Mouse (Mus musculus): ENCODE measurements around the gene Gm8082.
"Not testable (repeated sequence)": the region's sequence is repeated elsewhere in the genome, so short reads cannot be mapped to it uniquely, and the experiment has no call there.

Gm8082 gene

DNA sequence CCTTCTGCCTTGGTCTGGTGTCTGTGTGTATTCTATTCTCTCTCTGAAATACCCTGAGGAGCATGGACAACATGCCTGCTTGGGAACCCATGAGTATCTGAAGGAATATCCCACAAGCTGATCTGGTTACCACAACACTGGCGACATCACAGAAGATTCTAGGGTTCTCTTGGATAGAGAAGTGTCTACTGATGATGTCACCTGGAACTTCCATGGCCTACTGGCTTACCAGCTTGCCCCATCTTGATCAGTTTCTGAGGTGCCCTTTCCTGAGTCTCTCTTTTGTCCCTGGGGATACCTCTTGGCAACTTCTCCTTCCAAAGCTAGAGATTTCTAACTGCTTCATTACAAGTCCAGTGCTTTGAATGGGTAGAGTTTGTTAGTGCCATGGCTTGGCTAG, at the start of gene Gm8082:
Gm8082 (minus strand) TSS at position 101 of the 400 bp plus-strand sequence.
- not testable (repeated sequence) for DNase-seq (ENCODE audit: low spot score)

DNA sequence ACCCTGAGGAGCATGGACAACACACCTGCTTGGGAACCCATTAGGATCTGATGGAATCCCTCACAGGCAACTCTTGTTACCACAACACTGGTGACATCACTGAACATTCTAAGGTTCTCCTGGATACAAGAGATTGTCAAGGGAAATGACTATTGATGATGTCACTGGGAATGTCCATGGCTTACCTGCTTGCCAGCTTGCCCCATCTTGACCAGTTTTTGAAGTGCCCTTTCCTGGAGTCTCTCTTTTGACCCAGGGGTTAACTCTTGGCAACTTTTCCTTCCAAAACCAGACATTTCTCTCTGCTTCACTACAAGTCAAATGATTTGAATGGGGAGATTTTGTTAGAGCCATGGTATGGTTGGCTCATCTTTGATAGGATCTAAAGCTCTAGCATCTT, 22.1 kb upstream of the Gm8082 start, which contains the start of gene Gm10376:
Gm10376 (minus strand) TSS at position 101 of the 400 bp plus-strand sequence.
- DNase-seq (ENCODE audit: low spot score): not testable (repeated sequence)
